Mouse (Mus musculus) erythroid progenitor cell, adult 5-6 weeks (primary cell): ENCODE measurements around the gene Antxr1. TPM values are rescaled to one million over a fixed set of nuclear protein-coding genes. Genes with fewer than 3 reads are reported as not detected.
A peak's percentile ranks its signal among the peaks of the same experiment; 100 is the strongest.
"Not testable (repeated sequence)": the region's sequence is repeated elsewhere in the genome, so short reads cannot be mapped to it uniquely, and the experiment has no call there.

Source experiments
- ATAC-seq: replicated peaks from 2 replicates; pipeline ENCODE4 v1.8.0; 2016; ENCODE audit warnings: moderate number of reproducible peaks, mild to moderate bottlenecking, moderate TSS enrichment, inconsistent platforms; ENCODE audit not compliant: poor library complexity, low FRiP score, severe bottlenecking
- total RNA-seq, 2 experiments: library from RNA; stranded (forward) in 1 of 2; stranded (reverse) in 1 of 2; fragments of 150-400 nt in 1 of 2; fragments of 186-747, 209-891 nt in 1 of 2; gene quantifications; 2 replicates each; pipeline versions ENCODE4 v1.2.3 to v1.2.4; 2015 to 2017; ENCODE audit warnings: low replicate concordance in 2 of 2

Antxr1 gene
- total RNA-seq, 2 experiments from 2014 or later: 1.7 TPM; not detected in 1

- no peak for ATAC-seq
Measured at GRCm38 (mm10) chr6:87119066-87119837, 216.4 kb downstream of the Antxr1 start.

DNA sequence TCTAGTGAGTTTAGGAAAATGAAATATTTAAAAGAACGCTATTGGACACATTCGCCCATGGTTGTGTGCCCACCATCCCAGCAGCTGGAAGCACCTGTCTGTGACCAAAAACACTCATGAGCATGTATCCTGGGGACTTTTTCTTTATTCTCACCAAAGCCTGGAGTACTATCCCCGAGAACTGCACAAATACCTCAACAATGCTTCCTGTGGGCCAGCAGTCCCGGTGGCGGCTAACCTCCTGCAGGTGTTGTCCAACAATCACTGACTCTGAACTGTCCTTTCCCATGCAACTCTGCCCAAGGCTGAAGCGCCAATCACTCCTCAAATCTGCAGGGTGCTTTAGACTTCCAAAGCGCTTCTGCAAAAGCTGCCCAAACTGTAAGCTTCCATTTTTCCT, 219.0 kb downstream of the Antxr1 start:
- ATAC-seq: no peak

DNA sequence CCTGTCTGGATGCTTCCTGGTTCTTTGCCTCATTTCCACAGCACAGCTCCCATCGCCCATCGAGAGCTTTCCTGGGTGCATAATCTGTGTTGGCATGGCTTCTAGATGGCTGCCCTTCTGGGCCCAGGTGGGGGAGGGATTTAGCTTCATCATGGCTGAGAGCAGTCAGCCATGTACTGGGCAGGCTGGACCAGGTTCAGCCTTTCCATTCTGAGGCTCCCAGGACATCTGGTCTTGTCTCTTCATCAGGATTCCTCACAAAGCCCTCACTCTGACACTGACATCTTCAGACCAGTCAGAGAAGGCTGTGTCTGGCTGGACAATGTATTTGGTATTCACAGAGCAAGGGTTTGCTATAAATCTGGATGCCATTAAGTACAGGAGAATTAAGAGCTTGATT, 219.6 kb downstream of the Antxr1 start:
- no peak for ATAC-seq

DNA sequence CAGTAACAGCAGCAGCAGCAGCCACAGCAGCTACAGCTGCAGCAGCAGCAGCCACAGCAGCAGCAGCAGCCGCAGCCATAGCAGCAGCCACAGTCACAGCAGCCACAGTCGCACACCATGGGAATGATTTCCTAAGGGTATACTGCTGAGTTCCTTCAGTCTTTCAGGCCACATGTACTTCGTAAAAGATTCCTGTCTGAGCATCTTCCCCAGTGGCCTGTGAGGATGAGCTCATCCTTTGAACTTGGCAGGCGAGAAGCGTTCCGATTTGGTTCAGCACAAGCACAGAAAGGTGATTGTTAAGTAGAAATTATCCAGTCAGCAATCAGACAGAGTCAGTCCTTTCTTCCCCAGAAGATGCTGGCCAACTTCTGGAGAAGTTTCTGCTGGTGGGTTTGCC, 223.5 kb downstream of the Antxr1 start:
- no peak for ATAC-seq

GRCm38 (mm10) chr6:87111493-87111892, 224.1 kb downstream of the Antxr1 start:
- ATAC-seq: no peak

GRCm38 (mm10) chr6:87104123-87104796, 231.4 kb downstream of the Antxr1 start, which contains the start of gene D6Ertd527e:
TSS of gene D6Ertd527e (plus strand) at chr6:87104746.
- no peak for ATAC-seq

DNA sequence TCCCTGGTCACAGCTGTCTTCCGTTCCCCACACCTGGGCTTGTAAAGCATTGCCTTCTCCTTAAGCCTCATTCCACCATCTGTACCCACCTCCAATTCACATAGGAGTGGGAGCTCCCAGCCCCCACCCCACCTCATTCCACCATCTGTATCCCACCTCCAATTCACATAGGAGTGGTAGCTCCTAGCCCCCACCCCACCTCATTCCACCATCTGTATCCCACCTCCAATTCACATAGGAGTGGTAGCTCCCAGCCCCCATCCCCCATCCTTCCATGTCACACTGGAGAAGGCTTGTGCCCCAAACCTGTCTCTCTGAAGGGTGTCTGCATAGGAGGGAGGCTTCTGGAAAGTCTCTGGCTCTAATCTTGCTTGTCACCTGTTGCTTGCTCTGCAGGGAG, 232.3 kb downstream of the Antxr1 start:
- no peak for ATAC-seq

GRCm38 (mm10) chr6:87102421-87102911, 233.2 kb downstream of the Antxr1 start:
- no peak for ATAC-seq

GRCm38 (mm10) chr6:87101955-87102353, 233.7 kb downstream of the Antxr1 start:
- ATAC-seq: no peak

GRCm38 (mm10) chr6:87101281-87101954, 234.2 kb downstream of the Antxr1 start:
- peak; percentile 69 for ATAC-seq

DNA sequence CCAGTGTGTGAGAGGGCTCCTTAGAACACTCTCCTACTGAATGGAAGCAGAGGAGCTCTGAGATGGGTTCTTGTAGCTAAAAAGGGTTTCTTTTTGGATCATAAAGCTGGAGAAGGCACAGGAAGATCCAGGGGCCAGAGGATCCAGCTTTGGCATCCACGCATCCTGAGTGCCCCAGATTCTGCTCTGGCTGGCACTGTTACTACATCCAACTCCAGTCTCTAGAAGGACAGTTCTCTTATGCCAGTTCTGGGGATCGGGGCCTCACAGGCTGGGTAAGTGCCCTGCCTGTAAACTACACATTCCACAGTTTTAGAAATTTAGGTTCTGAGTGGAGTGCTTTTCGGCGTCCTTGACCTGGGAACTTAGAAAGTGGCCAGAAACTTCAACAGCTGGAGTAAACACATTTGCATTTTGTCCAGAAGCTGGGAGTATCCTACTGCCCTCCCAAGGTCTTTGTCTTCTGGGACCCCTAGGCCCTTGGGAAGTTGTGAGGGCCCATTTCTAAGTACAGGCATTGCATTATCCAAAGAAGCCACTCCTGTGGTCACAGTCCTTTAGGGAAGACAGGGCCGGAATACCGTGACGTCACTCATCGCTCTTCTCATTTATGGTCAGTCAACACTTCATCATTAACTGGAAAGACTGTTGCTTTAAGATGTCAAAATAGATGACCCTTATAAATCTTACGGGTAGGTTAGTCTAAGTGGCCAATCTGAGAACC, 235.2 kb downstream of the Antxr1 start:
- no peak for ATAC-seq

DNA sequence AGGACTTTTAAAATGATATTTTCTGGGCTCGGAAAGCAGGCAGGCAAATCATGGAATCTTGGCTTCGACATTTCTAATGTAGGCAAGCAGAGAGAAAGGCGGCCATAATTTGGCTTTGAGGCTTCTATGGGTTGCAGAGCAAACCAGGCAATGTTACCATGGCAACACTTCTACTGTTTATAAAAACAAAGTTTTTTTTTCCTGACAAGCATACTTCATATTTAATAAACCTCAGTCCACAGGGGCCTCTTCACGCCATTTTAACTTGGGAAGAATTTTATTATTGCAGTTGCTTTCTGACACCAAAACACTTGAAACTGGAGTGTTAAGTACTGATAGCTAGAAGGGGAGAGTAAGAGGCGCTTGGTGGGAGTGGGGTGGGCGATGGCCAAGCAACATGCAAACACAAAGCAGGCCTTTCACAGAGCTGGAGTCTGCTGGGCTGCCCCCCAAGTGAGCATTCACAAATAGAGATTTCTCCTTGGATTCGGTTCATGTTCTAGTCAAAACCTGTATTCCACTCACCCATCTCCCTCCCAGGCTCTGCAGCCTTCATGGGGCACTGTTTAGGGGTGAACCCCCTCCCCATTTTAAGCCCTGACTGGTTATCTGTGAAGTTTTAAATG, 235.8 kb downstream of the Antxr1 start:
- no peak for ATAC-seq

DNA sequence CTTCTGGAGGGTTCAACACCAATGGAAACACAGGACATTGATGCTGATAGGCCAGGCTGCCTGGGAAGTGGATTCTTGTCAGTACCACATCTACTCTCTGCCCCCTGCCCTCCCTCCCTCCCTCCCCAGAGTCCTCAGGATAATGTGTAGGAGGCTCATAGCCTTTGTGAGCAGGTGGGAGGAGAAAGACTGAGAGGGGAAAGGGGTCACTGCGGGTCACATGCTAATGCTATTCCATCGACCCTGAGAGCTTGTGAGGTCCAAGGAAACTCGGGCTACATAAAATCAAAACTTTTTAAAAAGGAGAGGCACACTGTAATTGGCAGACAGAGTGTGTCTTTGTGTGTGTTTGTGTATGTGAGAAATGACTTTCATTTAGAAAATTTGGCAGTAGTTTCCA, 236.4 kb downstream of the Antxr1 start:
- no peak for ATAC-seq

- not testable (repeated sequence) for ATAC-seq
Measured at GRCm38 (mm10) chr6:87093631-87094030, 242.0 kb downstream of the Antxr1 start.

DNA sequence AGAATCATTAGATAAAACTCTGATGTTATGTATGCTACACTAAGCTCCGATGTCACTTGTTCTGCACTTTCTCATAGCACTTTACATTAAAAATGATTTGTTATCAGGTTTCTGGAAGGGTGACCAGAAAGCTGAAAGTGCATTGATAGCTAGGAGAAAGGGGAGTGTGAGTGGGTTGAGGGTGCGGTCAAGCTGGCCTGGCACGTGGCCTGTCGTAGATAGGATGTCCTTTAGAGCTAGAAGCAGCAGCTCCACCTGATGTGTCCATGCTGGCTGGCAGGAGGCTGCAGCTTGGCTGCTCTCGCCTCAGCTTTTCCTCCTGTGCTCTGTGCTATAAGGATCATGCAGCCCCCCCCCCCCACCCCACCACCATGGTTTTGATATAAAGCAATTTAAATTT, 243.1 kb downstream of the Antxr1 start:
- ATAC-seq: peak; percentile 92

- no peak for ATAC-seq
Measured at GRCm38 (mm10) chr6:87090877-87091276, 244.7 kb downstream of the Antxr1 start.

- no peak for ATAC-seq
Measured at GRCm38 (mm10) chr6:87088356-87088755, 247.3 kb downstream of the Antxr1 start.

DNA sequence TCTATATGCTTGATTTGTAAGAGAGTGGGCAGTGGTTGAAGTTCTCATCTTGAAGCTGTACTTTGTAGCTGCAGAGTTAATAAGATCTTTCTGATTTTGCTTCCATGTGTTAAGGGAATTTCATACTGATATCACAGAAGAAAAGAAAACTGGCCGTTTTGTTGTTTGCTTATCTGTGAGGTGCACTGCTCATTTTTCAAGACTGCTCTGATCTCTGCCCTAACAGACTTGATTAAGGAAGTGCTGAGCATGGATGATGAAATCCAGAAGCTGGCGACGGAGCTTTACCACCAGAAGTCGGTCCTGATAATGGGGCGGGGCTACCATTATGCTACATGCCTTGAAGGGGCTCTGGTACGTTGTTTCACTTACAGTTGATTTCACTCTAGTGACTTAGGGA, 250.6 kb downstream of the Antxr1 start:
- no peak for ATAC-seq
